Mouse (Mus musculus) CD4-positive, CD25-positive, alpha-beta regulatory T cell, adult 4 months (primary cell): ENCODE measurements at regions not wholly inside any gene's neighbourhood (a gene's known extent, or its start where the extent isn't known, plus 50 kb on each side); places are given as distances from the start of the nearest gene placed in this dataset.

ENCODE experiments used
- ATAC-seq: one replicate; pipeline ENCODE4 v1.8.0; 2017

DNA sequence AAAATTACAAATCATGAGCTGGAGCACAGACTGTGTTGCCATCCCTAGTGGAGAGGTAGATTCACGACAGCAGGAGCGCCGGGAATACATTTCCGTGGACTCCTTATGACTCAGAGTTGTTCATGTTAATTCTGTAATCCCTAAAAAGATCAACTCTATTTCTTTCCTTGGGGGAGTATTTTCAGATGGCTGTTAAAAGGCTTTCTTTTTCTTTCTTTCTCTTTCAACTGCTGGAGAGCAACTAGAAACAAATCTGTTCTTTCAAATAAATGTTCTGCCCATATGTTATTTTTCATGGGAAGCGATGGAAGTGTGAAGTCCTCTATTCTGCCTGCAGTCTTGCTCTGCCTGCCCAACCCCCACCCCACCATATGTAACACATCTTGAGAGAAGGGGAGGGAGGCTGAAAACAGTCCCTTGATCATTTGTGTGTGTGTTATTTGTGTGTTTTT lies 401.4 kb upstream of the Dcn start:
- no peak for ATAC-seq

DNA sequence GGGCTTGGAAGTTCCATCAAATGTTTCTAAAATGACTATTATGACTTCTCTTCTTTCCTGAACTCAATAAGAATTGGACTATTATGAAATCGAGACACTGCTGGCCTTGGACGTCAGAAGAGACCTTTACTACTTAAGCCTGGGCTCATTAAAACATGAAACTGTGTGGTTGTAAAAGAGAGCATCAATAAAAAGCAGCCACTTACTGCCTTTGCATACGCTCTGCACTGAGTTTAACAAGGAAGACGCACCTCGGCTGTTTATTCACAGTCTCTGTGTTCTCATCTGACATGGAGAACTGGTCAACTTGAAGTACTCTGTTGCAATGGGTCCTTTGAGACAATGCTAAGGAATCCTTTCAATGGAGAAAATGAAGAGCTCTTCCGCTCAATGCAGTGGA lies 399.8 kb upstream of the Dcn start:
- ATAC-seq, result no peak

DNA sequence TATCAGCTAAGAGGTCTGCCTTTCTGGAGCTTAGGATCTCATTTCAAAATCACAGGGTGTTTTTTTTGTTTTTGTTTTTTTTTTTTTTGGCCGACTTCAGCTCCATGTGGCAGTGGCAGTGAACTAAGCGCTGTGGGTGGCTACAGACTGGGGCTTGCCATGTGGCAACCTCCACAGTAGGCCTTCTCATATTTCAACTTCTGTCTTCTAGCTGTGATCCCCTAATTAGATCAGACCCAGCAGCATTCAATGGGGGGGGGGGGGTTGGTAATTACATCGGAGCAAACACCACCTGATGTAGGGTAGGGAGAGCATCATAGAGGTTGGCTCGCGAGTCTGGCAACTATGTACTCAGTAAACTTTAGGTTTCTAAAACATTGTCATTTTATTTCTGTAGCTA lies 392.1 kb upstream of the Dcn start:
- no peak for ATAC-seq

DNA sequence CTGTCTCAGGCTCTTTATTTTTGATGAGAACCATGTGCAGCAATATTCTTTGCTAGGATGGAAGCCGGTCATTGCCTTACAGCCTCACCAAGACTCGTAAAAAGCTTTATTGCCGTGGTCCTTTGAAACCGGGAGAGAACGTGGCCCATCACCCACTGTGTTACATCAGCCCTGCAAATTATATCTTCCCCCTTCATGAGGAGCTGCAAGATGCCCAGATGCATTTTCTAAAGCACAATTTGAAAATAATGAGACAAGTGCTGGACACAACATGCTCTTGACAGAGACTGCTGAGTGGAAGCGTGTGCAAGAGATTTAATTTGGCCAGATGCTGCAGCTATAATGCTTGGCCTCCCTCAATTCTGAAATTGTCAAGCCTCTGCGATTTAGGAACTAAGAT lies 389.2 kb upstream of the Dcn start:
- ATAC-seq, result no peak

DNA sequence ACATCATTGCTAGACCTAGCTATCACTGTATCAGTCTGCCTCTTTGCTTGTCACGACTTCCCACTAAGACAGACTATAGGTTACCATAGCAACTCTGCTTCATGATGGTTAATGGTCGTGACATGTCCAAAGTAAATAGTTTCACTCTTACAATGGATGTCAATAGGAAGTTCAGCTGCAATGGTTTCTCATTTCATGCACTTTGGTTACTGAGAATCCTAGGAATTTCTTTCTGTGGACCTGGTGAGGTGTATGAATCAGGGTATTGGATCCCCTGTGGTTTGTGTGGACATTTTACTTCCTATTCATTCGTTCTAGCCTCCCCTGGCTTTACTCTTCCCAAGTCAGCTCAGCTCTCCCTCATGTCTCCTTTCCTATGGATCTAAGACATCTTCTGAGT lies 385.5 kb upstream of the Dcn start:
- no peak for ATAC-seq

DNA sequence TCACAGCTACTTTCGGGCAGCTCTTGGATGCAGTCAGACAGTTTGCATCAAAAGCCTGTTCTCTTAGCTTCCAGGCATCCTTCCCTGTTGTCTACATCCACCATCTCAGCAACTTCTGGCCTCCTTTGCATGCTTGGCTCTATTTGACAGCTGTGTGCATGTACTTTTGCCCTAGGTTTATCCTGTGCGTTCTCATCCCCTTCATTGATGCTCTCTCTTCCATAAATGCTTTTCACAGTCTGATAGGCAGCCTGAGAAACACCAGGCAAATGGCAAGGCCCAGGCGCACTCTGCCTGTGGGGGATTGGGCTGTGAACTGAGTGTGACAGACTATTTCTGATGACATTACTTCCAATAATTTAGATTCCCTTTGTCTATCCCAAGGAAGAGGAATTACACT lies 364.9 kb upstream of the Dcn start:
- ATAC-seq, result no peak

DNA sequence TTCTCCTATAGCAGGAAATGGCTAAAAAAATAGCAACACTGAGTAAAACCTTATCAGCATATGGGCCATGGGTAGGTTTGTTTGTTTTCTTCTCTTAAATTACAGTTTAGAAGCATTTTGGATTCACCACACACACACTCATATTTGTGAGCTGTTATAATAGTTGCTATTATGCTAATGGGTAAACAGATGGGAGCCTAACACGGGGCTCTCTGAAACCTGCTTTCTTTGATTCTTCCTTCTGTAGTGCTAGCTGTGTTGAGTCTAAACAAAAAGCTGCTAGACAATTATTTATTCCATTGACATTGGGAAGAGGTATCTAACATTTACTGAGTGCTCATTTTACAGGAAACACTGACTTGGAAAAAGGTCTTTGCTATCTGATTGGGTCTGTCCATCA lies 356.7 kb upstream of the Dcn start:
- ATAC-seq, result no peak

DNA sequence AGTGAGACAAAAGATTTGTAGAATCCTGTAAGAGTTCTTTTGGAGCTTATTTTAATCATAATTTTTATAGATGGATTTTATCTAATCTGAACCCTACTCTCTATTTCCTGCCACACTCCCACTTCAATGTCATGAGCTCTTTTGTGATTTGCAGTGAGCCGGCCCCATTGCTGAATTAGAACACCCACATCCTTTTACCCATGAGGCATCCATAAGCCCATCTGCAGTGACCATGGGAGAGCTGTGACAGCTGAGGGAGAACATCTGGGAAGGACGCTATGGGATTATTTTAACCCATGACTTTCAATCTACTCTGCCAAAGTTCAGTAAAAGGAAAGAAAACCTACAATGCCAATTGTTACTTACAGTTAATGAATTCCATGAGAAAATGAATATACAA lies 337.8 kb upstream of the Dcn start:
- ATAC-seq, result no peak

DNA sequence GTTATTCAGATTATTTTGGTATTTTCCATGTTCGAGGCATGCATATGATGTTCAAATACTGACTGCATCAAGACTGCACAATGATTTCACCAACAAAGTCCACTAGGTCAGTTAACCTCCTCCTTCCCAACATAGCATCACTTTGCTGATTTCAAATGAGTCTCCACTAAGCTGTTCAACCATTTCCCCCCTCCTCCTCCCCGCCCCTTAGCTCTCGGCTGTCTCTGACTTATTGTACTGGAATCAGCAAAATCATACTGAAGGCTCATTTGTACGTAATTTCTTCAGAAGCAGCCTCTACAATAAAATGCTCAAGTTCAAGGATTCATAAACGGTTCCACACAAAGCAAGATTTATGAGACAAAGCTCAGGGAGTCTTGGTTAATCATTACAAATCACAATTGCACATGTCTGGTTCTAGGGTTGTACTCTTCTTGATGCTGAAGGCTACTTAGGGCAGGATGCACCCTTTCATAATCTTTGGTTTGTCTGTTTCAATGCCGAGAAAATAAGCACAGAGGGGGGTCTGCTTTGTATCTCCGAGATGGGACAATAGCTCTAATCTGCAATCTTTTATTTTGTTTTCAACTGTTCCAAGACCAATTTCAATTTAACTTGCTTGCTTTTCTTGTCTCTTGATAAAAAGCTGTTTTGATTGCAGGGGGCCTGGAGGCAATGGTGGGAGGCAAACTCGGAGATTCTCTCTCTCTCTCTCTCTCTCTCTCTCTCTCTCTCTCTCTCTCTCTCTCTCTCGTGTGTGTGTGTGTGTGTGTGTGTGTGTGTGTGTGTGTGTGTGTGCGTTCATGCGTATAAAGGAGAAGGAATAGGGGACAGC lies 320.6 kb upstream of the Dcn start:
- no peak for ATAC-seq

DNA sequence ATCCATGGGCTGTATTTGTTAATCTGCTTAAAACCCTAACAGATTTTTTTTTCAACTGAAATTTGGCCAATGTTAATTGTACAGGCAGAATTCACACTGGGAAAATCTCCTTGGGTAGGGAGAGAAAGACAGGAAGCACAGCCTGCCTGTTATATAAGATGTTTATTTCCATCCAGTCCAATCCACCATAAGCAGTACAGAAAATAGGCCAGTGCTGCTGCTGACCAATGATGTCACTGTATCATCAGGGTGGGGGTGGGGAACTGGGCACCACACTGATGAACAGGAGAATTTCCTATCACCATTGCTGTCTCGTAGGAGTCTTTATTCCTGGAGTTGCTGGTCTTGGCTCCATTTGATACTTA lies 320.0 kb upstream of the Dcn start:
- ATAC-seq, result no peak

DNA sequence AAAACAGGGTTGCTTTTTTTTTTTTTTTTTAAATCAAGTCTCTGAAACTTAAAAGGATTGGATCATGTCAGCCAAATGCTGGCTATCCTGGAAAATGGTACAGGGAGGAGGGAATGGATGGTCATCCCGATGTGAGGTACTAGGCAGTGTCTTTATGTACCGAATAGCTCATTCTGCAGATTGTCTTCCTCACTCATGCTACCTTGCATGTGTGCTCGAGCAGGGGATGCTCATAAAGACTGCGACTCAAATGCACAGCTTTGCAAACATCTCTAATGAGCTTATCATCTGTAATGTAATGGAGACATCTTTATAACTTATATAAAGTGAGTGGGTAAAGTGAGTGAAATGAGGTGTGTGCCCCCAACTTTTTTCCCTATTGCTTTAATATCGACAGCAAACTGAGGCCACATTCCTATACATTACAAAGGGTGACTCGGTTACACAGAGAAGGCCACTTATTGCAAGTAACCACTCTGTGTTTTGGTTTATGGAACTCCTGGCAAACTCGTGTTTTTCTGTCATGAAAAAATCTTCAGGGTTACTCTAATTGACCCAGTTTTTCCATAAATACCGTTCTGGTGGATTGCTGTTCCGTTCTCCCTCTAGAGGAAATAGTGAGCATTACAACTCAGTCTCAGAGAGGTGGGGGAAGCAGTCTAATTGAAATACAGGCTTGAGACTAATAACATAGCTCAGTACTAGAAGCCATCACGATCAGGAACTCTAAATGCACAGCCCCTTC lies 319.4 kb upstream of the Dcn start:
- peak; percentile 75 for ATAC-seq

DNA sequence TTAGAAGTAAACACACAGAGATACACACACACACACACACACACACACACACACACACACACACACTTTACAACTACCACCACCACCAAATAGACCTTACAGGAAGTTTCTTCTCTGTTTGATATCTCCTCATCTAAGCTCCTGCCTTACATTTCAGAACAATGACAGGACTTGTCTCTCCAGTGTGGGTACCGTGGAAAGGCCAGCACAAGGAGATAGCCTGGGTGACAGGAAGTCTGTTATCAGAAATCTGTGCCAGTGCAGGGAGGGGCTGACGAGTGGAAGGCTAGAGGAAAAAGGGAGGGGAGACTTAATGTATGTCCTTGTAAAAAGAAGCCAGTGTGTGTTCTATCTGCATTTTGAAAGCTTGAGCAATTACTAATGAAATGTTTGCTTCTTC lies 318.5 kb upstream of the Dcn start:
- ATAC-seq, result peak; percentile 76

DNA sequence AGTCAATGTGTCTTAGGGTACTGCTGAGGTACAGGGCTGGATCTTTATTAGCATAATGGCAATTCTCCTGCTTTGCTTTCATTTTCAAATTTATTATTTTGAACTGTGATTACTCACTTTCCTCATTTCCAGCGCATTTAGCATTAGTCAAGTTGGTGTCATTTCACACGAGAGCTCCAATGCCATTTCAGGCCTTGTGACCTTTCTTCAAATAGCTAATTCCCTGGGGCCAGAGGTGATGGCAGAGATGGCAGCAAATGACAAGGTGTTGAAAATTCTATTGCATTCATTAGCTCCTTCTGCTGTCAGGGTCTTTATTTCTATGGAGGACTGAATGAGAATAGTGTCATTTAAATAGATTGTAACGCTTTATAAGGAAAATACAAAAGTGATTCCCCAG lies 300.9 kb upstream of the Dcn start:
- ATAC-seq, result no peak

DNA sequence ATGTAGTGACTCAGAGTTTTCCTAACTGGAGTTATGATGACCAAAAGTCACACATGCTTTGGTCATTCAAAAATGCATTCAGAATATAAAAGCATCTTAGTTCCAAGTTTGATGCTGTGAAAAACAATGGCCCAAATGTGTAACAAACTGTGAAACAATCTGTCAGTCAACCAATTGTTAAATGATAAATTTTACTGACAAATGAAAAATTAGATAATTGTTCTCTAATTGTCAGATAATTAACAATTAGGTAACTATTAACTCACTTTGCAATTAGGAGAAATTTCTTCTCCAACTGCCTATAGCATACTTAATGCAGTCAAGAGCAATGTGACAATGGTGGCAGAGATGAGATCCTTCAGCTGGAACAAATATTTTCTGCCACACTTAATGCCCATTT lies 289.7 kb upstream of the Dcn start:
- no peak for ATAC-seq

DNA sequence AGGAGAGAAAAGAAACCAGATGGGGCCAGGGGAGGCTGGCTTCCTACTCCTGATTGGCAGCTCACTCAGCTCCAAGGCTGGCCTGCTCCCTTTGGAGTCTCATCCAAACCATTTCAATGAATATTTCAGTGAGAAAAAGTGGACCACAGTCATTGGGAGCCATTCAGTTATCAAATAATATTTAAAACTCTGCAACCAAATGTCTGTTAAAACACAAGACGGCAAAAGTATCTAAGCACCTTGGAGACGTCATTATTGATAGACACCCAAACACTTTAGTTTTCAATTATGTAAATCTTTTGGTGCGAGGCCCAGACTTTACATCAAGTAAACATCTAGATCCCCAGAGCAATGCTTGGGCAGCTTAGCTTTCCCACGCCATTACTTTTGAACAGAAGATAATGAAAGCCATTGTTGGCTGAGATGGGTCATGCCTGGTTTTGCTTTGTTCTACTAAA lies 268.1 kb upstream of the Dcn start:
- ATAC-seq, result no peak

DNA sequence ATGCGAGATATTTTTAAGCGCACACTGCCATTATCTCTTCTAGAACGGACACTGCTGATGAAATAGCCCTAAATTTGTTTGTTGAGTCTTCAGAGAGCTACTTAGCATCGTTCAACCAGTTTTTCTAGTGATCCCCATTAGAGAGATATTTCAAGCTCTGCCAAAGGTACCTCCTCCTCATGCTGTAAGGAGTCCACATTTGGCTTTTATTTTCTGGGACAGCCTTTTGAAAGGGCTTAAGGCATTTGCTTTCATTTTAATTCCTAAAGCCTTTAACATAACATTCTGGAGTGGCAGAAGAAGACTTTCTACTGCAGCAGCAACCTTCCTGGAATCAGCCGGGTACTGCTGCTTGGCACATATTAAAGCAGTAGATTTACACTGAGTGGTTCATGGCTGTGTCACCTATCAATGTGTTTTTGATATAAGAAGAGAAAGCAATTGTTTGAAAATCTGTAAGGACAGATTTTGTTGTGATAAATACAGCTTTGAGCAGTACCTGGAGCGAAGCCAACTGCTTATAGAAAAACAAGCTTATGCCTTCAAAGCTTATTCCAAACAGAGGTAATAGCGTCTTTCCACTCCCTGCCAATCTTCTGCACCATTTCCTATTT lies 267.5 kb upstream of the Dcn start:
- no peak for ATAC-seq

DNA sequence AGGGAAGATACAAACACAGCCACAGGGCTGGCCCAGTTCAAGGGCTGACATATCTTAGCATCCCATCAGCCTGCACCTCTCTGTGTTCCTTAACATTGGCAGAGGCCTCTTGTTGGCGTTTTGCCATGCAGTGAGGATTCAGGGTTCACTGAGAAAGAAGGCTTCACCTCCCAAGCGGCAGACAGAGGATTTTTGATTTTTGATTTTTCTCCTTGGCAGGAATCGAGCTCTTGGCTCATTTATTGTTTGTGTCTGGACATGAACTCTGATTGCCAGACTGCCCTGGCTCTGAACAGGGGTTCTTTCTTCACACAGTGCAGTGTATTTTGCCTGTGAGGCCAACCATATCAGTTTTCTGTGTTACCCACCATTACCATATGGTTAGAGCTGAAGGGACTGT lies 259.9 kb upstream of the Dcn start:
- no peak for ATAC-seq

DNA sequence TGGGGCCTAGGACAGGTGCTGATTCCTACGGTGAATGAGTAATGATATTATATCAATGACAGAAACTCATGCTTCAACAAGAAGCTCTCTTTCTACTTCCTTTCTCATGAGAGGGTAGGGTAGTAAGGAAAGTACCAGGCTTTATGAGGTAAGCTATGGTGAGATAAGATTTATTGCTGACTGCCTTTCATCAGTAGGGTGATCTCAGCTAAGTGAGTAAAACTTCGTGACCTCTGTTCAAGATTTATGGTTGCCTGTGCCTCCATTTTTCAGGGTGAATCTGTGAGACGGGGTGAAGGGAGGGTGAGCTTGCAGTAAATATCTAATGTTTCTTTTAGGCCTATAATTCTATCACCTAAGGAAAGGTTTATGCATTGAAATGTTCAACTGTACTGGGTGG lies 259.0 kb upstream of the Dcn start:
- no peak for ATAC-seq

DNA sequence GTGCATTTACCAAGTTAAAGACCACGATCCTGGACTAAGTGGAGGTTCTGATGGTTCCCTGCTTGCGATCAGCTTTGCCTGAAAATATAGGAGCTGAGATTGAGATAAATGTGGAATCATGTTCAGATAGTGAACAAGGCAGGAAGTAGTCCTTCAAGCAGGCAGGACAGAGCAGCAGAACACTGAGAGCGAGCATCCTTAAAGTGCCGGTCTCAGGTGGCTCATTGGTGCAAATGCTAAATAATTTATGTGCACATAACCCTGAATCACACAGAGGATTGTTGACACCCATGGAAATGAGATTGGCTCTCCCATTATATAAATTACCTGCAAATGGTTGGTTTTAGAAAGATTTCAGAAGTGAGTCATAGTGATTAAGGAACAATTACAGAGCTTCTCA lies 243.8 kb upstream of the Dcn start:
- ATAC-seq, result no peak

DNA sequence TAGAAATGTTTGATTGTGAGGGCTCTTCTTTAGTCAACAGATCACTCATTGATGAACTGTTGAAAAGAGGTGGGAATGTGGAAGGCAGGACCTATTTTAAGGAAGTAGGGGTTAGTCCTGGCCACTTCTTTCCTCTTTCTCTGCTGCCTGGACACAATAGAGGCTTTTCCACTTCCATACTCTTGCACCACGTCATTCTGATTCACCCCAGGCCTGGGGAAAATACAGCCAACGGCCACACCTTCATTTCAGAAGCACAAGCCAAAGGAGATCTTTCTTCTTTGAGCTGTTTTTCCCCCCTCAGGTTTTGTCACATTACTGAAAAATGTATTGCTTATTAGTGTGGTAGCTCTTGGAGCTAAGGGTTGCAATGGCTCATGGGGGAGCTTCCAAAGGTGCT lies 237.9 kb upstream of the Dcn start:
- ATAC-seq, result no peak

DNA sequence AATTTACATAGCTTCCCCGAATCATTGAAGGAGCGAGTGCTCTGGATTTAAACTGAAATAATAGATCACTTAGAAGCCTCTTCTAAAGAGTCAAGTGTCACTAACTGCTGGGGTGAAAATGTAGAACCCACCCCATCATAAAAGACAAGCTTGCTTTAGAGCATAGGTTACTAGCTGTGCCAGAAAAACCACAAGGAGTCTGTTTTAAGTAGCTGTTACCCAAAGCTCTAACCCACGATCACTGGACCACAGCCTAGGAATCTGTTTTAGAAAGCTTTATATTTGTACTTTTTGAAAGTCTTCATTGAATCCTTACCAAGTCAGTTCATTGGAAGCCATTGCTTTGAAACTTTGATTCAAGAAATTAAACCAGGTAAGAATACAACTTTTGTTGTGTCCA lies 233.7 kb upstream of the Dcn start:
- no peak for ATAC-seq

DNA sequence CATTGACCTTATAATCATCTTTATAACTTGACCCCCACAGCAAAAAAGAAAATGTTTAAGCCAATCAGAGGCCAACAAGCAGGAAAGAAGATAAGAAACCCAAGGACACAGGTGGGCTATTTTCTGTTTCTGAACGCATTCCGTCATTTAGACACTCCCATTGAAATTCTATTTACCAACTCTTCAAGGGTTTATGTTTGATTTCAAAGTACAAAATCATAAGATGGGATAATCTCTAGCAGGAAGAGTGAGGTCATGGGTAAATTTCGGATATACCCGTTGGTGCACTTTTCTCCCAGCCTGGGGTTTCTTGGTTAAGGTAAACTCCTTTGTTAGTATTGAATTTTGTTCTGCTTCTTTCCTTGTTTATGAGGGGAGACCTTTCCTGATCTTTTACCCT lies 230.9 kb upstream of the Dcn start:
- no peak for ATAC-seq

DNA sequence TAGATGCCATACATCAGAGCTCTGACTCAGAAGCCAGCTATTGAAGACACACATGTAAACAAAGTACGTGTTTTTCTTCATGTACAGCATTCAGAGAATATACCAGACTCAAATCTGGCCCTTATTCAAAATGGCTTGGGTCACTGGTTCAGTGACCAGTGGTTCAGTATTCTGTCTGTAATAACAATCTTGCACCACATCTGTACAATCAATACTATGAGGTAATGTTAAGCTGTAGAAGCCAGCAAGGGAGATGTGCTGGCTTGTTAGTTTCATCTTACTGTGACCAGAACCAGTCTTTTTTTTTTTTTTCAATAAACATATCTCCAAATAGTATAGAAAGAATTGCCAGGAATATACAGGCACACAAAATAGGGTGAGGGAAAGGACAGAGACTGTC lies 229.6 kb upstream of the Dcn start:
- no peak for ATAC-seq

DNA sequence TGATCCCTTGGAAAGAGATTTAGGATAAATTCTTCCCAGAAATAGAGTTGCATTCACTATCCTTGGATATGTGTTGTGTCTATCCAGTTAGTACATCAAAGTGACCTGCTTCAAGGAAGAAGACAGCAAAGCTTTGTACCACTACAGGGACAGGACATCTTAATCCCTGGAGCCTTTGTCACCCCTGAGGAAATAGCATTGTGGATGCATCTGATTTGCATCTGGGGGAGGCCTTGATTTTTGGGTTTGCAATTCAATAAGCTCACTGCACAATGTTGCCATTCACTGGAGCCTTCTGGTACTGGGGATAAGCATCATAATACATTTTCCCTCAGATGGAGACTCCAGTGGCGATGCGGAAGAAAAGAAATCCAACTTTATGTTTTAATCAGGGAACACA lies 229.2 kb upstream of the Dcn start:
- ATAC-seq, result no peak
